Mouse (Mus musculus): ENCODE results near the gene Slc35f4. TPM values are rescaled to one million over a fixed set of nuclear protein-coding genes. Genes with fewer than 3 reads are reported as not detected.
A peak's percentile ranks its signal among the peaks of the same experiment; 100 is the strongest.

Gene Slc35f4
- 0.30 TPM in 1 of 2 replicates, not detected in the other for polyA plus RNA-seq (2011; ENCODE audit: insufficient read depth, insufficient read length, low read depth, missing spikeins)

DNA sequence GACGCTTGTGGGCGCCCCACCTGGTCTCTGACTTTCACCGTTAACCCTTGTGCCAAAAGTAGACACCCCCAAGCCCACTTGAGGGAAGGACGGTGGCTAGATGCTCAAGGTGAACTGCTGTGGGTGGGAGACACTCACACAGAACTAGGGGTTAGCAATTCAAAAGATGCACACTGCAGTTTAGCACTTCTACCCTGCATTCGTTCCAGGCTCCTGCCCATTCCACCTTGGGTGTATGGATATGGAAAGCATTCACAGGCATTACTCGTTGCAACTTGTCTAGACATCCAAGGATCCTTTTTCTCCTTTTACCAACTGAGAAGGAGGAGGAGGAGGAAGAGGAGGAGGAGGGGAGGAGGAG, at the start of gene Slc35f4:
TSS of gene Slc35f4 (minus strand) at position 116 of the 361 bp plus-strand sequence.
- TF ChIP-seq EP300 (IDR thresholded peaks at IDR 0.05; ENCODE audit: insufficient read depth, low read depth, low read length) (no peak), POLR2A (IDR thresholded peaks at IDR 0.05; ENCODE audit: insufficient read depth, low read length) (no peak), CTCF (IDR thresholded peaks at IDR 0.05; ENCODE audit: low read depth, low read length) (no peak)
- no peaks in the 10 kb centered on the region for H3K9me3 ChIP-seq (replicated peaks; ENCODE audit: control insufficient read depth, insufficient read depth, low read length, poor library complexity, severe bottlenecking)
- H3K9ac ChIP-seq (ENCODE audit: low read depth, poor library complexity, severe bottlenecking): no peak within 1 kb of the TSS
- H3K4me3 ChIP-seq (ENCODE audit: low read depth, low read length): peak within 1 kb of the TSS; percentile 34
- no peaks in the 10 kb centered on the region for H3K27me3 ChIP-seq (ENCODE audit: control insufficient read depth, insufficient read depth, low read length, poor library complexity, severe bottlenecking)
- H3K27ac ChIP-seq (ENCODE audit: insufficient read depth, low read length): no peak within 1 kb of the TSS
- no peaks in the 10 kb centered on the region for H3K36me3 ChIP-seq (ENCODE audit: control insufficient read depth, insufficient read depth, low read length, poor library complexity, severe bottlenecking)
- H3K4me1 ChIP-seq (ENCODE audit: control insufficient read depth, insufficient read depth, low read length): no peaks in the 10 kb centered on the region

DNA sequence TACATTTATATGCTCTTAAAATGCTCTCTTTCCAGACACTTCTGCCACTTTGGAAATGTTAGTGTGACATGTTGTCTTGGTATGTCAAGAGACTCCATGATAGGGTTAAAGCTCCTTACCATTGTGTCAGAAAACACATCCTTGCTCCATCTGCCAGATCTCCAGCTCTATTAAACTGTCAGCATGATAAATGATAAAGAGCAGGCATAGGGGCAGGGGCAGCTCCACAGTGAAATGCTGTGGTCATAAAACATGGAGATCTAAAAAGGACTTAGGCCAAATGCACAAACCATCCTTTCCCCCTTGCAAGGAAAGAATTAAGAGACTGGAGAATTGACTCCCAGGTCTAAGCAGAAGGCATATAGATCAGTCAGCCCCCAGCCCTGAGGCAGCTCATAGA, 42.5 kb upstream of the Slc35f4 start:
- Histone ChIP-seq H3K27me3 (ENCODE audit: control insufficient read depth, insufficient read depth, low read length, poor library complexity, severe bottlenecking) (no peaks in the 10 kb centered on the region), H3K9ac (ENCODE audit: low read depth, poor library complexity, severe bottlenecking) (no peak overlapping the region), H3K27ac (ENCODE audit: insufficient read depth, low read length) (no peak overlapping the region), H3K36me3 (ENCODE audit: control insufficient read depth, insufficient read depth, low read length, poor library complexity, severe bottlenecking) (no peaks in the 10 kb centered on the region), H3K9me3 (replicated peaks; ENCODE audit: control insufficient read depth, insufficient read depth, low read length, poor library complexity, severe bottlenecking) (no peaks in the 10 kb centered on the region), H3K4me3 (ENCODE audit: low read depth, low read length) (no peak overlapping the region), H3K4me1 (ENCODE audit: control insufficient read depth, insufficient read depth, low read length) (no peaks in the 10 kb centered on the region)
- TF ChIP-seq POLR2A (IDR thresholded peaks at IDR 0.05; ENCODE audit: insufficient read depth, low read length): no peak
- no peak for TF ChIP-seq CTCF (IDR thresholded peaks at IDR 0.05; ENCODE audit: low read depth, low read length)
- no peak for TF ChIP-seq EP300 (IDR thresholded peaks at IDR 0.05; ENCODE audit: insufficient read depth, low read depth, low read length)

DNA sequence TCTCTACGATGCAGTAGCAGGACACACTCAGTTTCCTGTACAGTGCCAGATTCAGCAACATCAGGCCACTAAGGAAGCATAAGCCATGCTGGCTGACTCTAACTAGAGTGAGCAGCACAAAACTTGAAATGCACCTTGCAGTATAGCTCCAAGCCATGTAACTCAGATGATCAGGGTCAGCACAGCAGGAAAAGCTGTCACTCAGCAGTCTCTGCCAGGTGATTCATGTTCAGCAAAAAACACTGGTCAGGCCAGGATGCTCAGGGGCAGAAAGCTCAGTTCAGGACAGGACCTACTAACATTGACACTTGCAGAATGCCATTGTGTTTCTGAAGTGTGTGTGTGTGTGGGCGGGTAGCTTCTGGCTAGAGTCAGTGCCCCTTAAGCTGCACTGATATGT, 34.9 kb upstream of the Slc35f4 start:
- Histone ChIP-seq H3K4me3 (ENCODE audit: low read depth, low read length) (no peak overlapping the region), H3K27me3 (ENCODE audit: control insufficient read depth, insufficient read depth, low read length, poor library complexity, severe bottlenecking) (no peaks in the 10 kb centered on the region), H3K4me1 (ENCODE audit: control insufficient read depth, insufficient read depth, low read length) (no peaks in the 10 kb centered on the region), H3K9me3 (replicated peaks; ENCODE audit: control insufficient read depth, insufficient read depth, low read length, poor library complexity, severe bottlenecking) (no peaks in the 10 kb centered on the region), H3K27ac (ENCODE audit: insufficient read depth, low read length) (no peak overlapping the region), H3K36me3 (ENCODE audit: control insufficient read depth, insufficient read depth, low read length, poor library complexity, severe bottlenecking) (no peaks in the 10 kb centered on the region), H3K9ac (ENCODE audit: low read depth, poor library complexity, severe bottlenecking) (no peak overlapping the region)
- no peak for TF ChIP-seq EP300 (IDR thresholded peaks at IDR 0.05; ENCODE audit: insufficient read depth, low read depth, low read length)
- no peak for TF ChIP-seq CTCF (IDR thresholded peaks at IDR 0.05; ENCODE audit: low read depth, low read length)
- TF ChIP-seq POLR2A (IDR thresholded peaks at IDR 0.05; ENCODE audit: insufficient read depth, low read length): no peak

DNA sequence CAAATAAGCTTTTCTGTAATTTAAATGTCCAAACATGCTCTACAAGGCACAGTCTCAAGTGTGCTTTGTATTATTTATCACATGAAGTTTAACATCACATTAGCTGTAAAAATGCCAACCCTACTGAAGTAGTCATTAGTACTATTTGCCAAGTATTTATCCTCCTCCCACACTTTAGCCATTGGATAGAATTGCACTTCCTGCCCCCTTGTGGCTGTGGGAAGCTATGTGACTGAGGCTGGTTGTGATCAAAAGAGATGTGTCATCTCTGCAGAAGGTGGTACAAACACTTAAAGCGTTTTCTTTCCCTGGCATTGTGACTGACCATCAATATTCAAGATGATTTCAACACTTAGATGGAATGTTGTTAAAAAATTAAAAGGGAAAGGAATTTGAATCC, 14.3 kb upstream of the Slc35f4 start:
- Histone ChIP-seq H3K9me3 (replicated peaks; ENCODE audit: control insufficient read depth, insufficient read depth, low read length, poor library complexity, severe bottlenecking) (0 out of 2 replicates have a peak, but pooled peaks cover 3% of the 10 kb centered on the region), H3K4me3 (ENCODE audit: low read depth, low read length) (no peak overlapping the region), H3K36me3 (ENCODE audit: control insufficient read depth, insufficient read depth, low read length, poor library complexity, severe bottlenecking) (no peaks in the 10 kb centered on the region), H3K4me1 (ENCODE audit: control insufficient read depth, insufficient read depth, low read length) (no peaks in the 10 kb centered on the region), H3K27ac (ENCODE audit: insufficient read depth, low read length) (no peak overlapping the region), H3K9ac (ENCODE audit: low read depth, poor library complexity, severe bottlenecking) (no peak overlapping the region), H3K27me3 (ENCODE audit: control insufficient read depth, insufficient read depth, low read length, poor library complexity, severe bottlenecking) (no peaks in the 10 kb centered on the region)
- TF ChIP-seq CTCF (IDR thresholded peaks at IDR 0.05; ENCODE audit: low read depth, low read length) (no peak), POLR2A (IDR thresholded peaks at IDR 0.05; ENCODE audit: insufficient read depth, low read length) (no peak), EP300 (IDR thresholded peaks at IDR 0.05; ENCODE audit: insufficient read depth, low read depth, low read length) (no peak)

DNA sequence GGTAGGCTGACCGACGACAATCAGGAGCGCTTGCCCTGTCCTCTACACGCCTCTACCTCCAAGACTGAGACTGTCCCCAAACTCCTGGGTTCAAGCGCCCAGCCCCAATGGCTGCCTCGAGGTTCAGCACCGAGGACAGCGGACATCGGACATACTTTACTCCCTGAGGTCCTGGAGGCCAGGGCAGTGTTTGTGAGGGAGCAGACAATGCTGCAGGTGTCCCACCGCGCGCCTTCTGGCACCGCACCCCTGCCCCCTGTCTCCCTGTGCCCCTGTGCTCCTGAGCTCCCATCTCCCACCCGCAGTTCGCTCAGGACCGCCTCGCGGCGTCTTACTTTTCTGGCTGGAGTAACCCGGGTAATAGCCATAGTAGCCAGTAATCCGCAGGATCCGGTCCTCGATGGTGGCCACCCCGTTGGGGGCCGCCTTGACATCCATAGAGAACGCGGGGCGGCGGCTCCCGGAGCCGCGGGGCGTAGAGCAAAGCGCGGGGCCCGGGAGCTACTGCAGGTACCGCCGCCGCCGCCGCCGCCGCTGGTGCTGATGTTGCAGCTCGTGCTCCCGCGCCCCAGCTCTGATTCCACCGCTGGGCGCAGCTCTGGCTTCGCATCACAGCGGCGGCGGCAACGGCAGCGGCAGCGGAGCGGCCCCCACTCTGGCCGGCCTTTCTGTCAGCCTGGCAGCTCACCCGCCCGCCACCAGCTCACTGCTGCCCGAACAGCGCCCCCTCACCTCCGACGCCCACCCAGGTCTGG, 493 bp downstream of the Slc35f4 start:
- H3K9ac ChIP-seq (ENCODE audit: low read depth, poor library complexity, severe bottlenecking): no peak overlapping the region
- H3K36me3 ChIP-seq (ENCODE audit: control insufficient read depth, insufficient read depth, low read length, poor library complexity, severe bottlenecking): no peaks in the 10 kb centered on the region
- no peaks in the 10 kb centered on the region for H3K9me3 ChIP-seq (replicated peaks; ENCODE audit: control insufficient read depth, insufficient read depth, low read length, poor library complexity, severe bottlenecking)
- H3K4me1 ChIP-seq (ENCODE audit: control insufficient read depth, insufficient read depth, low read length): no peaks in the 10 kb centered on the region
- H3K27me3 ChIP-seq (ENCODE audit: control insufficient read depth, insufficient read depth, low read length, poor library complexity, severe bottlenecking): no peaks in the 10 kb centered on the region
- TF ChIP-seq POLR2A (IDR thresholded peaks at IDR 0.05; ENCODE audit: insufficient read depth, low read length) (no peak), EP300 (IDR thresholded peaks at IDR 0.05; ENCODE audit: insufficient read depth, low read depth, low read length) (no peak), CTCF (IDR thresholded peaks at IDR 0.05; ENCODE audit: low read depth, low read length) (no peak)
- peak overlapping the region; percentile 34 for H3K4me3 ChIP-seq (ENCODE audit: low read depth, low read length)
- H3K27ac ChIP-seq (ENCODE audit: insufficient read depth, low read length): no peak overlapping the region

DNA sequence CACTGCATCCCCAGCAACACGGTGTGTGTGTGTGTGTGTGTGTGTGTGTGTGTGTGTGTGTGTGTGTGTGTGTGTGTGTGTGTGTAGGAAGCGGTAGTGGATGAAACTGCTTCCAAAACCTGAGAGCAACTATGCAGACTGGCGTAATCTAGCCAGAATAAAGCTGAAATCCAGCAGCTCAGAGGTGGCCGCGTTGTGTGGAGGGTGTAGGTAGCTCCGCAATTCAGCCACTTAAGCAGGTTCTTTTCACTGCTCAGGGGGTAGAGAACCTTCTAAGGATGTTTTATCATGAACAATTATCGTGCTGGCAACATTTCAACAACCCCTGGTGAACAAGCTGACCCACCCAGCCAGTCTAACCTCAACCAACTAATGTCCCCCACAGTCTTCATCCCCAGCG, 1.2 kb downstream of the Slc35f4 start:
- H3K27ac ChIP-seq (ENCODE audit: insufficient read depth, low read length): no peak overlapping the region
- H3K9me3 ChIP-seq (replicated peaks; ENCODE audit: control insufficient read depth, insufficient read depth, low read length, poor library complexity, severe bottlenecking): no peaks in the 10 kb centered on the region
- H3K27me3 ChIP-seq (ENCODE audit: control insufficient read depth, insufficient read depth, low read length, poor library complexity, severe bottlenecking): no peaks in the 10 kb centered on the region
- TF ChIP-seq CTCF (IDR thresholded peaks at IDR 0.05; ENCODE audit: low read depth, low read length): no peak
- TF ChIP-seq POLR2A (IDR thresholded peaks at IDR 0.05; ENCODE audit: insufficient read depth, low read length): no peak
- TF ChIP-seq EP300 (IDR thresholded peaks at IDR 0.05; ENCODE audit: insufficient read depth, low read depth, low read length): no peak
- no peaks in the 10 kb centered on the region for H3K4me1 ChIP-seq (ENCODE audit: control insufficient read depth, insufficient read depth, low read length)
- no peak overlapping the region for H3K9ac ChIP-seq (ENCODE audit: low read depth, poor library complexity, severe bottlenecking)
- H3K36me3 ChIP-seq (ENCODE audit: control insufficient read depth, insufficient read depth, low read length, poor library complexity, severe bottlenecking): no peaks in the 10 kb centered on the region
- no peak overlapping the region for H3K4me3 ChIP-seq (ENCODE audit: low read depth, low read length)

Measured in ES-Bruce4 (cell line).